Mouse (Mus musculus): ENCODE results near the gene Kcnk4. TPM values are rescaled to one million over a fixed set of nuclear protein-coding genes. Genes with fewer than 3 reads are reported as not detected.
"Not testable (repeated sequence)": the region's sequence is repeated elsewhere in the genome, so short reads cannot be mapped to it uniquely, and the experiment has no call there.

The Kcnk4 gene
- polyA plus RNA-seq, 1 experiment from 2014 or later: 0.13 TPM

DNA sequence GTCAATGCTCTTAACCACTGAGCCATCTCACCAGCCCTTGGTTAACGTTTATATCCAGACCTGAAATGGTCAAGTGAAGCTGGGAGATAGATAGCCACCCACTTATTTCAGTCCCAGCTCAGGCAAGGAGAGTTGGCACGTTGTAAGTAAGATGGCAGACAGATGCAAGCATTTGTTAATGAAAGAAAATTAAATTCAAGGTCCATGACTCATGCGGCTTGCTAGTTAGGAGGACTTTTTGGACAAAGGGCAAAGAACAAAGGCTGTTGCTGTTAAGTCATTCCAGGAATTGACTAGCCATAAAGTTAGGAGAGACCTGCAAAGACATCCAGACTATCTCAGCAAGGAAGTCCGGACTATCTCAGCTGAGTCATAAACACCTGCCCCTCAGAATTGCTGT, 34.7 kb downstream of the Kcnk4 start:
- Histone ChIP-seq H3K27me3 (ENCODE audit: control insufficient read depth, insufficient read depth, low read length) (no peaks in the 10 kb centered on the region), H3K9me3 (ENCODE audit: control insufficient read depth, low read length) (no peaks in the 10 kb centered on the region), H3K4me2 (ENCODE audit: low read depth) (no peak overlapping the region), H3K4me1 (ENCODE audit: control insufficient read depth, insufficient read depth, low read length) (no peaks in the 10 kb centered on the region), H3K9ac (ENCODE audit: low read length) (no peak overlapping the region), H3K36me3 (ENCODE audit: control insufficient read depth, insufficient read depth, low read length) (no peaks in the 10 kb centered on the region), H3K27ac (ENCODE audit: low read depth, low read length) (no peak overlapping the region), H3K4me3 (ENCODE audit: low read depth, low read length) (no peak overlapping the region)
- DNase-seq (ENCODE audit: low spot score) (no peak), ATAC-seq (ENCODE audit: insufficient read depth, low FRiP score, low TSS enrichment) (no peak)
- 79% methylated on average over 4 of the region's 4 CpGs for WGBS

DNA sequence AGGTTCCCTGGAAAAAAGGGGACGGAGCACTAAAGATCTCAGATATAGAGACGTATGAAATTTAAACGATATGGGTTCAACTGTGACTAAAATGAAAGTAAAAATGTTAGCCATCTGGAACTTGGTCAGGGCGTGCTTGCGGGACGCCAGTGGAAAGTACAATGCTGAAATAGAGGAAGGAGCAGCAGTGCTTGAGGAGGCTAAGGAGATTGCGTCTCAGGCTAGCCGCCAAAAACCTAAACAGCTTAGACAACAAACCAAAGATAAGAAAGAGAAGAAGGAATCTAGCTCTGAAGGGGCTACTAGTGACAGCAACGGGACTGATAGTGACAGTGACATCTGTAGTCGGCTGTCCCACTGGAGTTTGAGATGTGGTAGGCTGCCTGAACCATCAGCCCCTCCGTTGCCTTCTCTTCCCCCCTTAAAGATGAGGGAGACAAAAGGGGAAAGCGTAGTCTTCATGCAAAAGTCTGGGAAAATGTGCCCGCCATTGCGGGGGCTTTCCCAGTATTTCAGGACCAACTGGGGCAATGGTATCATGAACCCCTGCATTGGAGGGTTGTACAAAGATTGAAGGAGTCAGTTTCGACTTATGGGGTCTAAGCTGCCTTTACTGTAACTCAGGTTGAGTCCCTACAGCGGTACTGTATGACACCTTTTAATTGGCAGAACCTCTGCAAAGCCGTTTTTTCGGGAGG, 38.6 kb downstream of the Kcnk4 start:
- not testable (repeated sequence) for ATAC-seq (ENCODE audit: insufficient read depth, low FRiP score, low TSS enrichment); DNase-seq (ENCODE audit: low spot score); H3K4me1 ChIP-seq (ENCODE audit: control insufficient read depth, insufficient read depth, low read length); H3K27ac ChIP-seq (ENCODE audit: low read depth, low read length); H3K9ac ChIP-seq (ENCODE audit: low read length); H3K36me3 ChIP-seq (ENCODE audit: control insufficient read depth, insufficient read depth, low read length); H3K4me3 ChIP-seq (ENCODE audit: low read depth, low read length); H3K27me3 ChIP-seq (ENCODE audit: control insufficient read depth, insufficient read depth, low read length); H3K4me2 ChIP-seq (ENCODE audit: low read depth); H3K9me3 ChIP-seq (ENCODE audit: control insufficient read depth, low read length)
- WGBS: 90% methylated on average over 18 of the region's 18 CpGs

DNA sequence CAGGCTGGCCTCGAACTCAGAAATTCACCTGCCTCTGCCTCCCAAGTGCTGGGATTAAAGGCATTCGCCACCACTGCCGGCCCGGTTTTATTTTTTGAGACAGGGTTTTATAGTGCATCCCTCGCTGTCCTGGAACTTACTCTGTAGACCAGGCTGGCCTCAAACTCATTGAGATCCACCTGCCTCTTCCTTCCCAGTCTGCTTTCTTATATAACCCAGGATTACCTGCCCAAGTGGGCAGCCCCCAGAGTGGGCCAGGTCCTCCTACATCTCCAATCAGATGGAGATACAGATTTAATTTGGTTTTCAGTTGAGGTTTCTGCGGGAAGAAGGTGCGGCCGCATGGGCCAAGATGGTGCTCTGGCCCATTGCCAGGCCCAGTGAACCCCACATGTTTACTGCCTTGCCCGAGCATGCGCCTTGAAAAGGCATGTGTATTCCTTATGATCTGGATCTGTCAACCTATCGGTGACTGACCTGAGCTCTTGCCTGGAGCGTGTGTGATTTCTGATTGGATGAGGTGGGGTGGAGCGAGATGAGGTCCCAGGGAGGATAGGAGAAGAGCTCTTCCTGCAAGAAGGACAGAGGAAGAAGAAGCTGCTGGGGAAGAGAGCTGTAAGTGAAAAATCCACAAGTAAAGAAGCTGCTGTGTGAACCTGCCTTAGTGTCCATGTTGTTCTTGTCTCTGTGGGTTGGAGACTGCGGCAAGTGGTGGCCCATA, 40.4 kb downstream of the Kcnk4 start:
- no peaks in the 10 kb centered on the region for H3K36me3 ChIP-seq (ENCODE audit: control insufficient read depth, insufficient read depth, low read length)
- H3K4me3 ChIP-seq (ENCODE audit: low read depth, low read length): no peak overlapping the region
- no peaks in the 10 kb centered on the region for H3K4me1 ChIP-seq (ENCODE audit: control insufficient read depth, insufficient read depth, low read length)
- no peak overlapping the region for H3K4me2 ChIP-seq (ENCODE audit: low read depth)
- no peak overlapping the region for H3K27ac ChIP-seq (ENCODE audit: low read depth, low read length)
- no peaks in the 10 kb centered on the region for H3K27me3 ChIP-seq (ENCODE audit: control insufficient read depth, insufficient read depth, low read length)
- no peak overlapping the region for H3K9ac ChIP-seq (ENCODE audit: low read length)
- ATAC-seq (ENCODE audit: insufficient read depth, low FRiP score, low TSS enrichment): no peak
- H3K9me3 ChIP-seq (ENCODE audit: control insufficient read depth, low read length): no peaks in the 10 kb centered on the region
- 88% methylated on average over 14 of the region's 14 CpGs for WGBS
- DNase-seq (ENCODE audit: low spot score): no peak

DNA sequence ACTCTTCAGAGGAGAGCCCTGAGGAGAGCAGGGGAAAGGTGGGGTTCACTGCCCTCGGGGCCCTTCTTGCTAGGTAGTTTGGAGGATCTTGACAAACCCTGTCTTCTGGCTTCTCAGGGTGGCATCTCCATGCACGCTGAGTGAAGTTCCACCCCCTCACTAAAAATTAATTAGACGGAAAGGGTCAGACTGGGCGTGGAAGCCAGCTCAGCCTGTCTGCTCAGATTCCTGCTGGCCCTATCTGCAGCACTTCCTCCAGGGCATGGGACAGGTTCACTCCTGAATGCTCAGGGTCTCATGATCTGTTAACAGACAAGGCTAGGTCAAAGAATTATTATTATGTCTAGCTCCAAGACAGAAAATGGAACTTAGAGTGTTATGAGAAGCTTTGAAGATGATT, 41.8 kb downstream of the Kcnk4 start:
- no peak overlapping the region for H3K9ac ChIP-seq (ENCODE audit: low read length)
- 68% methylated on average over 4 of the region's 4 CpGs for WGBS

DNA sequence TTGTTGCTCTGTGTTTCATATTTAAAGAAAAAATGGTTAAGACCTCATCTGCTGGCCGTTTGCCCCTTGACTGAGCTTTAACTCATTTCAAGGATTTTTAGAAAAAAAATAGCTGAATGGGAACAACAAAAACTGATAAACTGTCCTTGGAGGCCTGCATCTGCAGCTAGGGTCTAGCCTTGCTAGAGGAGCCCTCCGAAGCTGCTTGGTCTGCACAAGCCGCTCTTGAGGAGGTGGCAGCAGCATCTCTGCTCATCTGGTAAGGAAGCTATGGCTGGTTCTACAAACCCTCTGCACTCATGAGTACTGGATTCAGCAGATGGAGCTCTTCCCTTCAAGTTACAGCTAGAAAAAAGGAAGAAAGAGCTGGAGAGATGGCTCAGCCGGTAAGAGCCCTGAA, 56.4 kb downstream of the Kcnk4 start:
- Histone ChIP-seq H3K9me3 (ENCODE audit: control insufficient read depth, low read length) (no peaks in the 10 kb centered on the region), H3K27ac (ENCODE audit: low read depth, low read length) (no peak overlapping the region), H3K27me3 (ENCODE audit: control insufficient read depth, insufficient read depth, low read length) (no peaks in the 10 kb centered on the region), H3K4me1 (ENCODE audit: control insufficient read depth, insufficient read depth, low read length) (no peaks in the 10 kb centered on the region), H3K9ac (ENCODE audit: low read length) (no peak overlapping the region), H3K36me3 (ENCODE audit: control insufficient read depth, insufficient read depth, low read length) (no peaks in the 10 kb centered on the region), H3K4me3 (ENCODE audit: low read depth, low read length) (no peak overlapping the region), H3K4me2 (ENCODE audit: low read depth) (no peak overlapping the region)
- no peak for ATAC-seq (ENCODE audit: insufficient read depth, low FRiP score, low TSS enrichment)
- DNase-seq (ENCODE audit: low spot score): no peak
- 86% methylated on average over 4 of the region's 4 CpGs for WGBS

More for the DNA sequence above, 41.8 kb downstream of the Kcnk4 start:
- H3K4me2 ChIP-seq (ENCODE audit: low read depth): no peak overlapping the region
- no peaks in the 10 kb centered on the region for H3K4me1 ChIP-seq (ENCODE audit: control insufficient read depth, insufficient read depth, low read length)
- no peak overlapping the region for H3K4me3 ChIP-seq (ENCODE audit: low read depth, low read length)
- ATAC-seq (ENCODE audit: insufficient read depth, low FRiP score, low TSS enrichment): no peak
- DNase-seq (ENCODE audit: low spot score): no peak
- no peak overlapping the region for H3K27ac ChIP-seq (ENCODE audit: low read depth, low read length)
- no peaks in the 10 kb centered on the region for H3K9me3 ChIP-seq (ENCODE audit: control insufficient read depth, low read length)
- H3K27me3 ChIP-seq (ENCODE audit: control insufficient read depth, insufficient read depth, low read length): no peaks in the 10 kb centered on the region
- no peaks in the 10 kb centered on the region for H3K36me3 ChIP-seq (ENCODE audit: control insufficient read depth, insufficient read depth, low read length)

DNA sequence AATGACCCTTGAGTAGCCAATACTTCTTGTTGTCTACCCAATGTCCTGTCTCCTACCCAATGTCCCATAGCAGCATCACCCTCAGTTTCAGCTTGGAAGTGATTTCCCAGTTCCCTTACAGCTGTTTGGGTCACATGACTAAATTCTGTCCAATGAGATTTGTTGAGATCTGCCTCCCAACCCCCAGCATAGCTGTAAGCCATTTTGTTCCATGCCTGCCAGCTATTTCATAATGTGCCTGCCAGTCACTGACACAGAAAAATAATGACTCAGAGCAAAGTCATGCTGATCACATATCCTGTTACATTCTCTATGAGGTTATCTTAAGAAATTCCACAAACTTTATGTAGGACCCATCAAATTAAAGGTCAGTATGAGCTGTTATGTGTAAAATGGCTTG, 57.5 kb downstream of the Kcnk4 start:
- no peak overlapping the region for H3K27ac ChIP-seq (ENCODE audit: low read depth, low read length)
- no peak overlapping the region for H3K9ac ChIP-seq (ENCODE audit: low read length)
- H3K4me2 ChIP-seq (ENCODE audit: low read depth): no peak overlapping the region
- ATAC-seq (ENCODE audit: insufficient read depth, low FRiP score, low TSS enrichment): no peak
- no peak overlapping the region for H3K4me3 ChIP-seq (ENCODE audit: low read depth, low read length)
- no peak for DNase-seq (ENCODE audit: low spot score)
- H3K27me3 ChIP-seq (ENCODE audit: control insufficient read depth, insufficient read depth, low read length): no peaks in the 10 kb centered on the region
- H3K36me3 ChIP-seq (ENCODE audit: control insufficient read depth, insufficient read depth, low read length): no peaks in the 10 kb centered on the region
- H3K9me3 ChIP-seq (ENCODE audit: control insufficient read depth, low read length): no peaks in the 10 kb centered on the region
- no peaks in the 10 kb centered on the region for H3K4me1 ChIP-seq (ENCODE audit: control insufficient read depth, insufficient read depth, low read length)

DNA sequence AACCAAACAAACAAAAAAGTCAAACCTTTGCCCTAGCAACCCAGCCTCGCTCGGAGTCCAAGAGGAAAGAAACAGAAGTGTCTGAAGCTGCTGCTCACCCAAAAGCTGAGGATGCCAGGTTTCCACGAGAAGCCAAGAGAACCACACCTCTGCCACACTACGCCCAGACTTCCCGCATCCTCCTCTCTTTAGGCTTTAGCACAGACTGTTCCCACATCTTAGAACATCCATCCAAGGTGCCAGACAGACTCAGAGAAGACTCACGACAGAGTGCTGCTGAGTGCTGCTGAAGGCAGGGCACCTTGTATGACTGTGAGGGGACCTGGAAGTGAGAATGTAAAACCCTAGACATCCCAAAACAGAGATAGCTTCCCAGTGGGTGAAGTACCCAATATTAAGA, 58.5 kb downstream of the Kcnk4 start:
- Histone ChIP-seq H3K9ac (ENCODE audit: low read length) (no peak overlapping the region), H3K4me1 (ENCODE audit: control insufficient read depth, insufficient read depth, low read length) (no peaks in the 10 kb centered on the region), H3K27me3 (ENCODE audit: control insufficient read depth, insufficient read depth, low read length) (no peaks in the 10 kb centered on the region), H3K27ac (ENCODE audit: low read depth, low read length) (no peak overlapping the region), H3K4me3 (ENCODE audit: low read depth, low read length) (no peak overlapping the region), H3K4me2 (ENCODE audit: low read depth) (no peak overlapping the region), H3K9me3 (ENCODE audit: control insufficient read depth, low read length) (no peaks in the 10 kb centered on the region), H3K36me3 (ENCODE audit: control insufficient read depth, insufficient read depth, low read length) (no peaks in the 10 kb centered on the region)
- ATAC-seq (ENCODE audit: insufficient read depth, low FRiP score, low TSS enrichment) (no peak), DNase-seq (ENCODE audit: low spot score) (no peak)
- WGBS: 87% methylated on average over 6 of the region's 6 CpGs

DNA sequence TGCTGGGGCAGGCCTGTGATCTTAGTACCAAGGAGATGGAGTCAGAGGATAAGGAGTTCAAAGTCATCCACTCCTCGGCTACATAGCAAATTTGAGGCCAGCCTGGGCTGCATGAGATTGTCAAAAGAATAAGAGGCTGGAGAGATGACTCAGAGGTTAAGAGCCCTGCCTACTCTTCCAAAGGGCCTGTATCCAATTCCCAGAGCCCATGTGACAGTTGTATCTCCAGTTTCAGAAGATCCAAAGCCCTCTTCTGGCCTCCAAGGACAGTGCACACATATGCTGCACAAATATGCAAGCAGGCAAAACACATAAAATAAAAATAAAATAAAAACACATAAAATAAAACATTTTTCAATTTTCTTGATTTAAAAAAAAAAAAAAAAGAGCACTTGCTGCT, 60.1 kb downstream of the Kcnk4 start:
- no peaks in the 10 kb centered on the region for H3K36me3 ChIP-seq (ENCODE audit: control insufficient read depth, insufficient read depth, low read length)
- H3K4me3 ChIP-seq (ENCODE audit: low read depth, low read length): no peak overlapping the region
- no peak overlapping the region for H3K4me2 ChIP-seq (ENCODE audit: low read depth)
- H3K27ac ChIP-seq (ENCODE audit: low read depth, low read length): no peak overlapping the region
- no peaks in the 10 kb centered on the region for H3K4me1 ChIP-seq (ENCODE audit: control insufficient read depth, insufficient read depth, low read length)
- no peak overlapping the region for H3K9ac ChIP-seq (ENCODE audit: low read length)
- DNase-seq (ENCODE audit: low spot score) (no peak), ATAC-seq (ENCODE audit: insufficient read depth, low FRiP score, low TSS enrichment) (no peak)
- 74% methylated on average over 1 of the region's 1 CpGs for WGBS
- H3K27me3 ChIP-seq (ENCODE audit: control insufficient read depth, insufficient read depth, low read length): no peaks in the 10 kb centered on the region
- no peaks in the 10 kb centered on the region for H3K9me3 ChIP-seq (ENCODE audit: control insufficient read depth, low read length)

Data from neural tube, embryonic 11.5 days (tissue).